In the genomic region with DNA sequence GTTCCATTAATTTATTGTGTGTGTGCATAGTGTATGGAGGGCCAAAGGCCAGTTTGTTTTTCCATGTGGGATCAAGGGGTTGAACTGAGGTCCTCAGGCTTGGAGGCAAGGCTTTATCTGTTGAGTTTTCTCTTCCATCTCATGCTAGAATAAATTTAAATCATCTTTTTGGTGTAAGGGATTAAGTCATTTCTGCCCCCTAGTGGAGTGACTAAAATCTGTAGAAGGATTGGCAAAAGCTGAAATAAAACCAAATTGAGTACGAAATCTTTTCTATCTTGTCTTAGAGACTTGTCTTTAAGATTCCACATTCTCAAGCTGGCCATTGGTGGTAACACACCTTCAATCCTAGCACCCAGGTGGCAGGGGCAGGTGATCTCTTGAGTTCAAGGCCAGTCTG, we compare ENCODE assay signal across 13 mouse cellular contexts. TPM values are rescaled to one million over a fixed set of nuclear protein-coding genes. Genes with fewer than 3 reads are reported as not detected.
DNase-seq lines count a peak whose midpoint lies in the region; ATAC-seq and TF ChIP-seq lines count a peak whose summit lies in the region.
"Had no signal": no experiment of that assay in that cellular context is flagged by ENCODE, and none has a peak within 500 bp of the region (broad histone marks: within the 10 kb centered on the region; RNA-seq: fewer than 3 reads in every experiment).

No protein-coding gene starts in this region.

- no peak for TF ChIP-seq EP300 in heart, postnatal 0 days (IDR thresholded peaks at IDR 0.05; ENCODE audit: low read depth)
- TF ChIP-seq EP300 in lung, postnatal 0 days (IDR thresholded peaks at IDR 0.05) = no peak
- TF ChIP-seq EP300 in MEL (IDR thresholded peaks at IDR 0.05; ENCODE audit: low read depth in 1 of 2, low read length in 2 of 2) = no peak

- no peak overlapping the region for H3K9ac ChIP-seq in heart, postnatal 0 days (replicated peaks; ENCODE audit: low read depth, low read length)
- H3K9ac ChIP-seq in lung, postnatal 0 days (replicated peaks; ENCODE audit: low read depth) = no peak overlapping the region
- H3K9ac ChIP-seq in MEL (ENCODE audit: control insufficient read depth, low read depth, low read length, poor library complexity, severe bottlenecking) = no peak overlapping the region
- H3K9ac ChIP-seq in forebrain, embryonic 15.5 days (replicated peaks) = no peak overlapping the region
- H3K9ac ChIP-seq: embryonic facial prominence, embryonic 15.5 days; liver, embryonic 15.5 days had no signal

- DNase-seq in heart, postnatal 0 days (ENCODE audit: low spot score) = peak; percentile 20
- no peak for DNase-seq in heart, postnatal 14 days
- DNase-seq in lung, postnatal 0 days (ENCODE audit: low spot score) = peak; percentile 62
- no peak for DNase-seq in lung, postnatal 14 days
- DNase-seq in MEL (ENCODE audit: low read depth, low spot score) = peak; percentile 60
- DNase-seq in ovary, adult 18-20 months (ENCODE audit: low spot score) = no peak
- DNase-seq: gastrocnemius, postnatal 14 days; heart, postnatal 4 days; thymus, adult 18-20 months had no signal

- peak; percentile 47 for TF ChIP-seq CTCF in heart, postnatal 0 days (IDR thresholded peaks at IDR 0.05; ENCODE audit: low read depth)
- TF ChIP-seq CTCF in lung, postnatal 0 days (IDR thresholded peaks at IDR 0.05) = peak; percentile 66
- peak; percentile 7 to 66 (median 55); a peak in 4 of 6 replicates for TF ChIP-seq CTCF in MEL (IDR thresholded peaks at IDR 0.05 in 2 of 3, conservative IDR thresholded peaks at IDR 0.05 in 1 of 3; ENCODE audit: control insufficient read depth in 1 of 3, insufficient read depth in 1 of 3, low read depth in 2 of 3, low read length in 3 of 3, poor library complexity in 1 of 3, severe bottlenecking in 1 of 3)
- TF ChIP-seq CTCF in small intestine, adult 2 months (IDR thresholded peaks at IDR 0.05; ENCODE audit: extremely low read depth, insufficient read length, insufficient replicate concordance, low read depth, low read length) = peak; percentile 31; the same call in 1 of the 2 replicates

- no peak overlapping the region for H3K27ac ChIP-seq in heart, postnatal 0 days (ENCODE audit: low read depth)
- H3K27ac ChIP-seq in lung, postnatal 0 days (ENCODE audit: low read length) = no peak overlapping the region
- no peak overlapping the region for H3K27ac ChIP-seq in MEL (ENCODE audit: control insufficient read depth, low read depth, low read length)
- H3K27ac ChIP-seq in small intestine, adult 2 months (ENCODE audit: insufficient read depth, low read depth, low read length) = no peak overlapping the region
- no peak overlapping the region for H3K27ac ChIP-seq in forebrain, embryonic 15.5 days (replicated peaks)
- H3K27ac ChIP-seq: embryonic facial prominence, embryonic 15.5 days; liver, embryonic 15.5 days had no signal

- ATAC-seq in heart, postnatal 0 days (ENCODE audit: insufficient read depth, low read depth) = no peak
- ATAC-seq in lung, postnatal 0 days = no peak
- no peak for ATAC-seq in forebrain, embryonic 15.5 days (replicated peaks)

- peaks cover 40% of the 10 kb centered on the region for H3K4me1 ChIP-seq in heart, postnatal 0 days (ENCODE audit: control insufficient read depth, insufficient read depth)
- H3K4me1 ChIP-seq in lung, postnatal 0 days (ENCODE audit: insufficient read depth, low read depth, low read length) = peaks cover 37% of the 10 kb centered on the region
- H3K4me1 ChIP-seq in MEL (ENCODE audit: control insufficient read depth in 1 of 2, insufficient read depth in 2 of 2, low read length in 2 of 2) = peaks cover 6 to 12% of the 10 kb centered on the region in 2 experiments; a peak in 2 of 4 replicates
- H3K4me1 ChIP-seq in small intestine, adult 2 months (ENCODE audit: control insufficient read depth, insufficient read depth, insufficient read length, low read length) = 0 out of 2 replicates have a peak, but pooled peaks cover 3% of the 10 kb centered on the region
- H3K4me1 ChIP-seq in forebrain, embryonic 15.5 days = peaks cover 56% of the 10 kb centered on the region

- no peak overlapping the region for H3K4me2 ChIP-seq in heart, postnatal 0 days (ENCODE audit: low read depth, low read length)
- no peak overlapping the region for H3K4me2 ChIP-seq in lung, postnatal 0 days (replicated peaks; ENCODE audit: low read depth, low read length)
- H3K4me2 ChIP-seq in forebrain, embryonic 15.5 days (replicated peaks) = no peak overlapping the region
- H3K4me2 ChIP-seq: embryonic facial prominence, embryonic 15.5 days; liver, embryonic 15.5 days had no signal

- peak; percentile 42 for TF ChIP-seq RAD21 in MEL (IDR thresholded peaks at IDR 0.05; ENCODE audit: low read depth, low read length)

- peaks cover 16% of the 10 kb centered on the region for H3K36me3 ChIP-seq in heart, postnatal 0 days (replicated peaks; ENCODE audit: control insufficient read depth, insufficient read depth, low read length)
- peaks cover 4% of the 10 kb centered on the region; the same call in 1 of the 2 replicates for H3K36me3 ChIP-seq in lung, postnatal 0 days (ENCODE audit: insufficient read depth, low read length)
- H3K36me3 ChIP-seq in MEL (ENCODE audit: control insufficient read depth in 1 of 2, insufficient read depth in 2 of 2, low read length in 2 of 2) = peaks cover 0 to 12% of the 10 kb centered on the region in 2 experiments
- peaks cover 8% of the 10 kb centered on the region for H3K36me3 ChIP-seq in small intestine, adult 2 months (ENCODE audit: control insufficient read depth, insufficient read depth, low read length)
- H3K36me3 ChIP-seq in forebrain, embryonic 15.5 days = peaks cover 13% of the 10 kb centered on the region

- intact Hi-C loops in heart, postnatal 14 days (cut with DNase I) = no loop called here

- no peak overlapping the region for H3K4me3 ChIP-seq in heart, postnatal 0 days (ENCODE audit: low read depth, low read length)
- H3K4me3 ChIP-seq in lung, postnatal 0 days (ENCODE audit: low read depth, low read length) = no peak overlapping the region
- no peak overlapping the region for H3K4me3 ChIP-seq in MEL (ENCODE audit: control insufficient read depth in 1 of 2, insufficient read depth in 1 of 2, low read depth in 2 of 2, low read length in 2 of 2)
- H3K4me3 ChIP-seq in small intestine, adult 2 months (ENCODE audit: low read depth, low read length) = no peak overlapping the region
- no peak overlapping the region for H3K4me3 ChIP-seq in forebrain, embryonic 15.5 days
- H3K4me3 ChIP-seq: embryonic facial prominence, embryonic 15.5 days; liver, embryonic 15.5 days had no signal

- H3K9me3 ChIP-seq in heart, postnatal 0 days (replicated peaks; ENCODE audit: control insufficient read depth, low read length) = no peaks in the 10 kb centered on the region
- H3K9me3 ChIP-seq in lung, postnatal 0 days (ENCODE audit: low read length) = no peaks in the 10 kb centered on the region
- H3K9me3 ChIP-seq in MEL (replicated peaks; ENCODE audit: insufficient read depth, low read length) = no peaks in the 10 kb centered on the region
- no peaks in the 10 kb centered on the region for H3K9me3 ChIP-seq in forebrain, embryonic 15.5 days
- H3K9me3 ChIP-seq: embryonic facial prominence, embryonic 15.5 days; liver, embryonic 15.5 days had no signal

- no peaks in the 10 kb centered on the region for H3K27me3 ChIP-seq in heart, postnatal 0 days (ENCODE audit: control insufficient read depth, insufficient read depth, low read length)
- H3K27me3 ChIP-seq in lung, postnatal 0 days (replicated peaks; ENCODE audit: insufficient read depth, low read length) = no peaks in the 10 kb centered on the region
- H3K27me3 ChIP-seq in MEL (ENCODE audit: control insufficient read depth in 1 of 2, insufficient read depth in 2 of 2, low read length in 2 of 2) = no peaks in the 10 kb centered on the region
- H3K27me3 ChIP-seq in small intestine, adult 2 months (ENCODE audit: control insufficient read depth, insufficient read depth, low read length) = no peaks in the 10 kb centered on the region
- H3K27me3 ChIP-seq in forebrain, embryonic 15.5 days = no peaks in the 10 kb centered on the region
- H3K27me3 ChIP-seq: embryonic facial prominence, embryonic 15.5 days; liver, embryonic 15.5 days had no signal

- H3K79me2 ChIP-seq in MEL (ENCODE audit: control insufficient read depth, insufficient read depth, low read length, poor library complexity) = 0 out of 2 replicates have a peak, but pooled peaks cover under 1% of the 10 kb centered on the region

- WGBS in heart, postnatal 0 days = 71% methylated on average over 1 of the region's 1 CpGs
- WGBS in lung, postnatal 0 days = 58% methylated on average over 1 of the region's 1 CpGs
- 59% methylated on average over 1 of the region's 1 CpGs for WGBS in small intestine, adult 2 months
- WGBS in forebrain, embryonic 15.5 days = 73% methylated on average over 1 of the region's 1 CpGs

- no peak for TF ChIP-seq POLR2A in MEL (IDR thresholded peaks at IDR 0.05; ENCODE audit: control insufficient read depth in 1 of 2, insufficient read depth in 1 of 2, low read depth in 1 of 2, low read length in 2 of 2, poor library complexity in 1 of 2)
- TF ChIP-seq POLR2A in small intestine, adult 2 months (IDR thresholded peaks at IDR 0.05; ENCODE audit: low read depth, low read length) = no peak

TF ChIP-seq in MEL, 35 proteins besides CTCF, POLR2A, EP300 and RAD21 (continues in another document):
- peak; percentile 57 for TF ChIP-seq SMC3 (IDR thresholded peaks at IDR 0.05; ENCODE audit: low read depth, low read length)

RNA-seq across cellular contexts. Expression of a gene that starts 15.2 kb away (rescaled TPM):
- 317 and 350 TPM in 2 replicates for total RNA-seq in heart, postnatal 0 days (2014; rRNA removed; ENCODE audit: low replicate concordance)
- polyA plus RNA-seq in heart, postnatal 0 days (2015; fragmentation: Nextera tagmentation; extraction: Ambion mirVana) = 293 TPM in 2 replicates
- total RNA-seq in heart, postnatal 14 days (2021) = 100 to 1,000 TPM; 265 to 267 TPM
- 639 and 649 TPM in 2 replicates for polyA plus RNA-seq in lung, postnatal 0 days (2015; fragmentation: Nextera tagmentation; extraction: Ambion mirVana)
- 16.4 and 18.1 TPM in 2 replicates for total RNA-seq in MEL (2012; rRNA removed)
- polyA plus RNA-seq in MEL (2012; ENCODE audit: insufficient read depth in 1 of 2, insufficient read length in 2 of 2, low read depth in 1 of 2, low replicate concordance in 2 of 2, missing spikeins in 1 of 2) = 10 to 100 TPM in 1 of 2 experiments, not detected in 1; 34.6 TPM
- polyA plus RNA-seq in small intestine, adult 2 months (2012; rRNA removed) = 36.0 and 39.7 TPM in 2 replicates
- polyA plus RNA-seq in forebrain, embryonic 15.5 days (2015; fragmentation: Nextera tagmentation; extraction: Ambion mirVana) = 328 and 347 TPM in 2 replicates

RNA-seq across cellular contexts. Expression of a gene that starts 53.5 kb away (rescaled TPM):
- total RNA-seq in heart, postnatal 0 days (2014; rRNA removed; ENCODE audit: low replicate concordance) = 94.5 and 121 TPM in 2 replicates
- 108 and 117 TPM in 2 replicates for polyA plus RNA-seq in heart, postnatal 0 days (2015; fragmentation: Nextera tagmentation; extraction: Ambion mirVana)
- 10 to 100 TPM; 39.1 to 40.7 TPM for total RNA-seq in heart, postnatal 14 days (2021)
- 6.1 and 6.5 TPM in 2 replicates for polyA plus RNA-seq in lung, postnatal 0 days (2015; fragmentation: Nextera tagmentation; extraction: Ambion mirVana)
- total RNA-seq in MEL (2012; rRNA removed) = not detected in 2 replicates
- under 1 TPM in 1 of 2 experiments, not detected in 1; 0.22 TPM for polyA plus RNA-seq in MEL (2012; ENCODE audit: insufficient read depth in 1 of 2, insufficient read length in 2 of 2, low read depth in 1 of 2, low replicate concordance in 2 of 2, missing spikeins in 1 of 2)
- 18.4 and 22.5 TPM in 2 replicates for polyA plus RNA-seq in small intestine, adult 2 months (2012; rRNA removed)
- 3.3 and 3.6 TPM in 2 replicates for polyA plus RNA-seq in forebrain, embryonic 15.5 days (2015; fragmentation: Nextera tagmentation; extraction: Ambion mirVana)

Comparison
In these comparisons a context has a peak if more than half of its experiments do, and no peak if none do; other contexts are left out.
1. DNase-seq: peak in heart, postnatal 0 days (single experiment), lung, postnatal 0 days (single experiment) and MEL (single experiment); none in heart, postnatal 14 days (0 of 2), lung, postnatal 14 days (single experiment) and ovary, adult 18-20 months (single experiment).
2. Peak in every context shown above with its lines, with median percentiles within 50 percentile points of each other: CTCF ChIP-seq.